Mouse (Mus musculus) layer of hippocampus, postnatal 14 days (tissue): ENCODE data around the gene Nat9. TPM values are rescaled to one million over a fixed set of nuclear protein-coding genes. Genes with fewer than 3 reads are reported as not detected.

ENCODE experiments used
- DNase-seq, 2 experiments: peaks; one replicate each; pipeline ENCODE4 v3.0.0; 2021 to 2022; ENCODE audit warnings: low spot score in 2 of 2, mixed read lengths in 1 of 2
- total RNA-seq, 2 experiments: library from RNA; stranded (reverse); gene quantifications; 2 replicates each; pipeline ENCODE4 v1.2.3; 2021

Gene Nat9
- total RNA-seq, 2 experiments from 2014 or later: 19.3 to 19.9 TPM

DNA sequence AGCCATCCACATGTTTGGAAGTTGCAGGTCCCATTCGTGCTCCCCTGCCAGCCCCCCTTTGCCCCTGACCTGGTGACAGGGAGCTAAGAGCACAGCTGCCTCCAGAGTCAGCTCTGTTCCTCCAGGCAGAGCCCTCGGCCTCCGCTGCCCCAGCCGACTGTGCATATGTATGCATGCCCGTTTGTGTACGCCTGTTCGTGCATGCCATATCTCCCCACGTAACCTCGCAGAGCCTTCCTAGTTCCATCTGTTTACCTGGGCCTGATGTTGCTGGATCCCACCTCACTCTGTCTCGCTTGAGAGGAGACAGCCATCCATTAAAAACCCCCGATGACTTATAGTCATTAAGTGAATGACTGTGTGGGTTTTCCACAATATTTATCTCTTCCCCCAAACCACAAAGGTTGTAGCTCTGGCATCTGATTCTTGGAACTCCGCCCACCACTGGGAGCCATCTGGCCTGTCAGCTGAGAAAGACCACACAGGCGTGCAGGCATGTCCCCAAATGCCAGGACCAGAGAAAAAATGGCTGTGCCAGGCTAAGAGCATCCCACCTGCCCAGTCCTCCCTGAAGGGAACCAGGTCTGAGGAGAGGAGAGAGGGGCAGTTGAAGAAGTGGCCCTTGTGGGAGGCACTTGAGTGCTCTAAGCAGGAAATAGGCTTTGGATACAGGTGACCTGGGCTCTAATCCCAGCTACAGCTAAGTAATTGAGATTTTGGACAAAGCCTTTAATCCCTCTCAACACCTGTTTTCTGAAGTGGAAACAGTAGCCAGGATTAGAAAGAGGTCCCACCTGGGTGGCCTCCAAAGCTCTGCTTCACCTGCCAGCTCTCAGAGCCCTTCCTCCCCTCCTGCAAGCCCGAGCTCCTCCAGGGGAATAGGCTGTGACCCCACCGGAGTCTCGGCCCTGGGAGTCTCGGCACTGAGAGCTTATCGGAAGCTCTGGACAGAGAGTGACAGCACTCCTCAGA is 30.1 kb upstream of the Nat9 start:
- DNase-seq: peak in 1 of 2 experiments; percentile 51

DNA sequence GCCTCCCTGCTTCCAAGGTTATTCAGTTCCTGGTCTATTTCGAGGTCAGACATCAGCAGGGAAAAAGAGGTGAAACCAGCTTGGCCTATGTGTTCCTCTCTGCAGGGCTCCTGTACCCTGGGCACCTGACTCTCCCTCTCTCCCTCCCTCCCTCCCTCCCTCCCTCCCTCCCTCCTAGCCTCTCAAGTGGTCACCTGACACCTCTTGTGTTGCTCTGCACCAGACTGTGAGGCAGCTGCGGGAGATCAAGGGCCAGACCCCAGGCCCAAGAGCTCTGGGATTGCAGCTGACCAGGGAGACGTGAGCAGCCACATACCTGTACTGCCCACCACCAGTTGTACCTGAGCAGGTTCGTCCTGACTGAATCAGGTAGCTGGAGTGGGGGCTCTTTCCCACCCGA is 27.5 kb upstream of the Nat9 start:
- DNase-seq: no peak

DNA sequence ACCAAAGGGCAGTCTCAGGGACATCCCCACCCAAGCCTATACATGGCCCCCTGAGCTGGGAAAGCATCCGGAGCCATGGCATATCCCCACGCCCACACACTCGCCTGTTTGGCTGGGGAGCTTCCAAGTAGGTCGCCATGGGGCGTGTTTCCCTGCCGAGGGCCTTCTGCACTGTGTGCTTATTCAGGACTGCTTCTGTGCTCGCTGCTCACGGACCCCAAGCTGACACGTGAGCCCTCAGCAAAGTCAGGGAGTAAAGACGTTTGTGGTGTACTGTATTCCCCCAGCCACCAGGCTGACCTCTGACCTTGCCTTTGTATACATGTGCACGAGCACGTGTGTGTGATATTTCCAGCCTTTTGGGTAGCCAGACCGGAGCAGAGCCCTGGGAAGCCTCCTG is 24.5 kb upstream of the Nat9 start:
- no peak for DNase-seq

DNA sequence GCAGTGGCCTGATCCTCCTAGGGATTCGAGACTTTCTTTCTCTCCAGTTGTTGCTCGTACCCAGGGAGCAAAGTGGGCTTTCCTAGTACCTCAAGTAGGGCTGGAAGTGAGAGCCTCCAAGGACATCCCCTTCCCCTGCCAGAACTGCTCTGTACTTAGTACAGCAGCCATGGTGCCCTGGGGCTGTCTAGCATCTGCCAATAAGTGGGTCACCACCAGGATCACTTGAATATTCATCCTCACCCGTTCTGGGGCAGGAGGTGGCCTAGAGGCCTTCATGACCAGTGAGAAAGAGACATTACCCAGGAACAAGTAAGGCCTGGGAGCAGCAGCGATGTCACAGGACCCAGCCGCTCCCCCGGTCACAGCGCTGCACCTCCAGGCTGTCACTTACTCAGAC is 22.3 kb upstream of the Nat9 start:
- no peak for DNase-seq

DNA sequence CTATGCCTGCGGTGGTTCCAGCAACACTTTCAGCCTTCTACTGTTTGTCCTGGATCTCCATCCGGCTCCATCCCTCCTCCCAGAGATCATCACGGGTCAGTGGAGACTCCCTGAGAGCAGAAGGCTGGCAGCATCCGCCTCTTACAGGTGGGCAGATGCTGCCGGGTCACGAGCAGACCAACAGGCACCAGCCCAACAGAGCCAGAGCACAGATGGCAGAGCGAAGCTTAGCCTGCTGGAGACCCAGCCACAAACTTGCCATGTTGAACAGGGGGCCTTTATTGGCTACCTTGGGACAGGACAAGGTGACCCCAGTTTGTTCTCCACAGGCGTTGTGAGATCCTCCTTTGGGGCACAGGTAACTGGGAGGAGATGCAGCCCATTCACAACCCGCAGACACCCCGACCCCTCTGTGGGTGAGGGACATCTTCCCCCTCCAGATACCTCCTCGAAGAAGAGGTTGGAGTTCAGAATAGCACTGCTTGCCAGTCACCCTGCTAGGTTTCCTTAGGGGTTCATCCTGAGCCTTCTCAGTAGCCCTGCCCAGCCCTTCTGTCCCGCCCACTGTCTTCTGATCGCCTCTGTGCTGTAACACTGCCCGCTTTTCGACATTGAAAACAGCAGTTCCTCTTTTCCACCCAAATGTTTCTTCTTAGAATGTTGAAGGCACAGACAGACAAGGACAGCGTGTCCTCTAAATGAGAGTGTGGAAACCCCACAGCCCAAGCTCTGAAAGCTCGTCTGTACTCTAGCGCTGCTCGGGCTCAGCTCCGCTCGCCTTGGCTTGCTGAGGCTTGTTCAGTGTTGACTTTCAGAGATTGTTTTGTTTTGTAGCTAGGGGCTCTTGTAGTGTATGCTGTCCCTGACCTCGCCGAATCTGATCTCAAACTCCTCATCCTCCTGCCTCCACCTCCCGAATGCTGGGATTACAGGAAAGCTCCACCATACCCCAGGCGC is 21.4 kb upstream of the Nat9 start:
- DNase-seq: no peak

DNA sequence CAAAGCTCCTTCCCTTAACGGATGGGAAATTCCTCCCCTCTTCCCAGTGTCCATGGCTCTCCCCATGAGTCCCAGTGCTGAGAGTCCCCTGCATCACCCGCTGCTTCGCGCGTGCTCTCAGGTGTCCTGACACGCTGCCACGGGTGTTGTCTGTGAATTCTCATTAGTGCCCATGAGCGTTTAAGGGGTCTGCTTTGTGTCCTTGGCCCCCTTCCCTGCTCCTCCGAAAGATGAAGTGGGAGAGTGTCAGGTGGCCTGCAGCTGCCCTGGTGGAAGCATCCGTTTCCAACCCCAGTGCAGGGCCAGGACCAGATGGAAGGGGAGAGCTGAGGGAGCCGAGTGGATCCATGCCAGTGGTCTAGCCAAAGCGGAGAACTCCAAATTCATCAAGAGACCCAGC is 20.5 kb upstream of the Nat9 start:
- no peak for DNase-seq

DNA sequence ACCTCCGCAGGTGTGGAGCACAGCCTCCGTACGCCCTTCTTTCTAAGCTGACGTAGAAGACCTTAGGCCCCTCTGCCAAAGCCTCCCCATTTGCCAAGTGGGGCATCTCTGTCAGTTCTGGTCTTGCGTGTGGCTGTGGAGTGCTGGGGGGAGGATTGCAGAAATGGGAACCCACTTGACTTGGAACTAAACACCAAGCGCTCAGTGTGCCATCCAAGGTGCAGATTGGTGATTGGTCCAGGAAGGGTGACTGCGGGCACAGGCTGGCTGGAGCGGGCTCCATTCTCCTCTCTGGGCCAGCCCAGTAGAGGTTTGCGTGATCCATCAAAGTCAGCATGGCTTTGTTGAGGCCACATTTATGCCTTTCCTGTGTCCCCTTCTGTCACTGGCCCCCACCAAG is 15.1 kb upstream of the Nat9 start:
- DNase-seq: no peak

DNA sequence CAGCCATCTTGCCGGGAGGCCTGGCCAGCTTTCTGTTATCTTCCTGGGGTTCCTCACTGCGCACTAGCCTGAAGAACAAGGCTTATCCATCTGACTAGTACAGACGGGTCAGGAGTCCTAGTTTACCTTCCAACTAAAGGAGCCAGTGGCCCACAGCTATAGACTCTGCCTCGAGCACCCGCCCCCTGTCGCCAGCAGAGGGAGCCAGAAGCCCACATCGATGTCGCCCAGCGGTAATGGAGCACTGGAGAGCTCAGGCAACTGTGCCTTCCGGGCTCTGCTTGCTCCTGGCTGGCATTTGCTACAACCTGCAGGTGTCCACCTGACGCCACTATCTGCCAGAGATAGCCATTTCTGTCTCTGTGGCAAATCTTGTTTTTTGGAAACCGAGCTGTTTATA is 14.7 kb upstream of the Nat9 start:
- DNase-seq: peak; percentile 80 to 87

DNA sequence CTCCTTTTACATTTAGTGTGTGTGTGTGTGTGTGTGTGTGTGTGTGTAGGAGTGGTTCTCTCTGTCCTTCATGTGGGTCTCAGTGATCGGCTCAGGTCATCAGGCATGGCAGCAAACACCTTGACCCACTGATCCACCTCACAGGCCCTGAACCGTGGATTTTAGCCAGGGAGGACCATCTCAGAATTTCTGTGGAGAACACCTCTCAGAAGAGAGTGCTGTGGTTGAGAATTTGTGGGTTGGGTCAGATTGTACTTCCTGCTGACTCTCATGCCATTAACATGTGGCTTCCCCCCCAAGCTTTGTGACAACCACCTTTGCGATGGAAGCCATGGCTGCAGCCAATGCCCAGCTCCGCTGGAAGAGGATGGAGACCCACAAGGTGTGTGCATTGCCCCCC is 12.9 kb upstream of the Nat9 start:
- no peak for DNase-seq

DNA sequence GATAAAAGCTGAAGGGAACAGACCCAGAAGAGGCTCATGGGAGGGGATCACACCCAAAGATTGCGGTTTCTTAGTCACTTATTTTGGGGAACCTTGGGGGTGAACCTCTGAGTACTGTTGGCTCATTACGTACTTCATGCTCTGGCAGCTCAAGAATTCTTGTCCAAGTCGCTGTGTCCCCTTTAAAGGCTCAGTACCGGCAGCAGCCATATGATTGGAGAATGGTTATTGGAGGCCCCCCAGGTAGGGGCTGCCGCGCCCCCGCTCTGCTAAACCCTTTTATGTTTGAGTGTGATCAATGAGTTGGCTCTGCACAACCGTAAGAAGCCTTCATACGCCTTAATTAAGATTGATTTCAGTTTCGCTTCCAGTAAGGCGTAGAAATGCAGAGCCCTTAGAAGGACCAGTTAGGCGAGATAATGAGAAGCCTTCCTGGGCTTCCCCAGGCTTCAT is 11.3 kb upstream of the Nat9 start:
- DNase-seq: no peak

DNA sequence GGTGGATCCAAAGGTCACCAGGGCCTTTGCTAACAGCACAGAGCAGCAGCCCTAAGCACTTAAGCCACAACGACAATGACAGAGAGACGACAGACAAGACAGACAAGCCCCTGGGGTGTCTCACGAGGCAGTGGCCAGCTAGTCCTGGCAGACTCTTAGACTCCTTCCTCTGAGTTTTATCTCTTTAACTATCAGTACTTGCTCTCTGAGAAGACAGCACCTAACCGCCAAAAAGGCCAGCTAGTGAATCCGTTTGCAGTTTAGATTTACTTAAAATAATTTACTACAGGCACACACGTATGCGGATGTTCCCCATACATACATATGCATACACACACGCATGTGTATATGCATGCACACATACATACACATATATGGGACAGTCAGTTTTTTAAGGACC is 9.9 kb upstream of the Nat9 start:
- DNase-seq: no peak

DNA sequence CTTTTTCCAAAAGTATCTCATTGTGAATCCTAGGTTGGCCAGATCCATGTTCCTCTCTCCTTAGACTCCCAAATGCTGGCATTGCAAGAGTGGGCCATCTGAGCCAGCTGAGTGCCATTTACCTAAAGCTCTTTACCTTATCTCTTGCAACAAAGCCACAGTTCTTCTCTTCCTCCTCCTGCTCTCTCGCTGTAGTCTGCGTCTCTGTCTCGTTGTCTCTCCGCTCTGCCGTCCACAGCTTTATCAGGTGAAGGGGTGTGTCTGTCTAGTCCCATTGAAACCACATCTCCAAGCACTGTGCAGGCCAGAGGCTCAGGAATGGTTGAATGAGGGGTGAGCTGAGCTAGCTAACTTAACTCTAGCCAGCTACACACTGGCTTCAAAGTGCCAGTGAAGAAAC is 8.3 kb upstream of the Nat9 start:
- no peak for DNase-seq

DNA sequence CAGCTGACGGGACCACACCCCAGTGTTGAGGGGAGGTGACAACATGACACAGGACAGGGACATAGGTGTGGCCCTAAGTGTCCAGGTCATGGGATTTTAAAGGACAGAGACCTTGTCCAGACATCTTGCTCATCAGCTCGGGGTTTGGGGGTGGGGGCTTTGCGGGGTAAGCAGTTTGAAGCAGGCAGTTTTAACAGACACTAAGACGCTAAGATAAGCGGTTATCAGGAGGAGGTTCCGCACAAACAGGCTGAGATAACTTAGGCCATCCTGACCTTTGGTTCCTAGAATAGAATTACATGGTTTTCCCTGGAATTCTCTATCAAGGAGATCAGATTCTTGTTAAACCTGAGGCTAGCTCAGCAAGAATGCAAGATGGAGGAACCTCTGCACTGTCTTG is 7.0 kb upstream of the Nat9 start:
- no peak for DNase-seq

DNA sequence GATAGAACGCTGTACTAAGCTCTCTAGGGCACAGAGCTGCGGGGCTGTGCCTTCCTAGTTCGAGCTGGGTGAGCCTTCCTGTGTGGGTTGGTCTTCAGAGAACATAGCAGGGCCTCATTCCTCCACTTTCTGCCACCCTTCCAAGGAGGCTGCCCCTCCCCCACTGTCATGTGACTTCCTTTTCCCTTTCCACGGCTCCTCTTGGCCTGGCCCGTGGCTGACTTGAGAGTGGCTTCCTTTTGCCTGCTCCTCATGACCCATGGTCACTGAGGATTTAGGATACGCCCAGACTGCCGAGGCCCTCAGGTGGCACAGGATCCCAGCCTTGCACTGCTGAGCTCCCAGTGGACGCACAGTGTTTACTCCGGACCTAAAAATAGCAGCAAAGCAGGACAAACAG is 4.5 kb upstream of the Nat9 start:
- no peak for DNase-seq

DNA sequence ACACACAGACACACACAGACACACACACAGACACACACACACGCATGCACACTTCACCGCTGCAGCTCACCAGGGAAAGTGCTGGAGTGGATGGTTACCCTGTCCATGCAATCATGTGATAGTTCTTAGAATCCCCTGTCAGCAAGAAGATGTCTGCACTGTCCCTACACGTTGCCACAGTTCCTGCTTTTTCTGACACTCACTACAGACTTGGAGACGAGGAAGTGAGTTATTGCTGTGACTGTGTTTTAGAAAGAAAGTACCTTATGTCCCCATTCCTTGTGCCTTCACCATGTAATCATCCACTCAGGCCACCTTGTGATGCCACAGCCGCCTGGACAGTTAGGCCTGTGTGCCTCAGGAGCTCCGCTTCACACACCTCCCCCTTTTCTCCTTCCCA is 1.6 kb upstream of the Nat9 start:
- no peak for DNase-seq

DNA sequence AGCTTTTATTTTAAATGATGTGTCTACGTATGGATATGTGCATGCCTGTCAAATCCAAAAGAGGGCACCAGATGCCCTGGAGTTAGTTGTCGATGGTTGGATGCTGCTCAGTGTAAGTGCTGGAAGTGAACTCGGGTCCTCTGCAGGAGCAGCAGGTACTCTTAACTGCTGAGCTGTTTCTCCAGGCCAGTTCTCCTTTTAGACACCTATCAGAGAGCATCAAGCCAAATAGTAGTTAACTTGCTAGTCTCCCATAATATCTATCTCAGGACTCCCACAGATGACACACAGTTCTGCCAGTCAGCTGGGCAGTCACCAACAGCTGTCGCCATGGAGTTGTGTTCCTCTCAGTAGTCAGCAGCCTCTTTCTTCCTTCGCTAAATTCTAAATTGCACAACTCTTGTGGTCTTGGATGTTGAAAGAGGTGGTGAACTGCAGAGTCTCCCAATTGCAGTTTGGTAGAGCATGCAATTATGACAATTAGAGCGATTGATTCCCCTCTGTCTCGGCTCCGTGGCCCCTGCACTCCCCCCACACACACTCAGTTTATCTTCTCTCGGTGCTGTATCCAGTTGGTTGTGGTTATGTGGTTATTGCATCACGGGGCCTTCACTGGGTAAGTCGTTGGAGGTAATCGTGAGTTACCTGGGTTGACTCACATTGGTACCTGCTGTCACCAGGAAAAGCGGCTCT is 1.0 kb upstream of the Nat9 start:
- no peak for DNase-seq

DNA sequence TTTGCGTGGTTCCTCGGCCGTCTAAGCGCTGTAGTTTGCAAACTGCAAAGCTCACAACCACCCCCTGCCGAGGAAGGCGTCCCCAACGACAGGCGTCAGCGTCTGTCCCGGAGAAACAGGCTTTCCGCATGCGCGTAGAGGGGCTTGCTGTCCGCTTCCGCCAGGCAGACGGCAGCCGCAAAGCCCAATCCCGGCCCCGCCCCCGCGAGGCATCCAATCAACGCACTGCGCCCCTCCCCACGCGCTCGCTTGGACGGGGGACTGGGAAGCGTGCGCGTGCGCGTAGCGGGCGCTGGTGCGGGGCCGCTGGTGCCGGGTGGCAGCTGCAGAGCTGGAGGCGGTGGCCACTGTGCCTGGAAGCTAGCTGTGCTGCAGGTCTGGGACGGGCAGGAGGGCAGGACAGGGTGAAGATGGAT is 427 bp downstream of the Nat9 start, which contains the start of gene Tmem104:
TSS of gene Tmem104 (plus strand) at position 264 of the 416 bp plus-strand sequence.
- peak; percentile 98 to 99 for DNase-seq

DNA sequence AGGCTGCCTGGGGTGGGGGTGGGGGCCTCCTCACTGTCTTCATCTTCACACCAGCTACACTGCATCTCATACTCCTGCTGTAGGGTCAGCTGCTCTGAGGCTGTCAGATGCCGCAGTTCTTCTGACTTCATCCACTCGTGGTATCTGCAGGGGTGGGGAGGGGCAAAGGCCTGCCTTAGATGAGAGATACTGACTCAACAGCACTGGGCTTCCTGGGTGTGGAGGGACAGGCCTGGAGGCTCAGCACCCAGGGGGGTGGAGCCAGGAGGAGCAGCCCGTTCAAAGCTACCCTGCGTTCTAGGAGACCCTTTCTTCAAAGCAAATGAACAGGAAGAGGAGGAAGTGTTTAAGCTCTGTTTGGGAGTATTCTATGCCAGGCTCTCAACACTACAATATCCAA is 2.7 kb downstream of the Nat9 start:
- no peak for DNase-seq

DNA sequence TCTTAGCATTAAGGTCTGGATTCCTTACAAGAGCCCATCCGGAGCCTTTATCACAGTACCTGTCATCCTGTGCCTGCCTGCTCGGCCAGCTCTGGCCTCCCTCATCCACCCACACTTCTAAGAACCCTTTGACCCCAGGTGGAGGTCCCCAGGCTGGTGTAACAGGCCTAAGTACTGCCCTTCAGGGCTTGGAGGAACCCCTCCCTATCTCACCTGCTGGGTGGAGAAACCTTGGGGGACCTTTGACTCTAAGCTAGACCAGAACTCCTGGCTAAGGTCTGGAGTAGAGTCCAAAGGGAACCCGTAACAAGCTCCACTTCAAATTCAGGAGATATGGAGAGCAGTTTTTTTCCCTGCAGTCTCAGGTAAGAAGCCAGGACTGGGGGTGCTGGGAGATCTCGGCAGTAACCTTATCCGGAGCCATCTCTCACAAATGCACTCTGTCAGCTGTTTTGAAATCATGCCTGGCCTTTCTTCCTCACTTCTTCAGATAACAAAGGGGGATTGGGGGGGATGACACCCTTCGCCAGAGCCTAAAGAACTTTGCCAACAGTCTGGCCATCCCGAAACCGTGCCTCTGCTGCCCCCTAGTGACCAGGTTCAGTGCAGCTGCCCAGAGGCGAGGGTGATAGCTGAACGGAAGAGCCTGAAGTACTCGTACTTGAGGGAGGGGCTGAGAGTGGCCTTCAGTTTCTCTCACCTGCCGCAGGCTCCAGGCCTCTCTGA is 5.6 kb downstream of the Nat9 start:
- DNase-seq: peak; percentile 75 to 78

DNA sequence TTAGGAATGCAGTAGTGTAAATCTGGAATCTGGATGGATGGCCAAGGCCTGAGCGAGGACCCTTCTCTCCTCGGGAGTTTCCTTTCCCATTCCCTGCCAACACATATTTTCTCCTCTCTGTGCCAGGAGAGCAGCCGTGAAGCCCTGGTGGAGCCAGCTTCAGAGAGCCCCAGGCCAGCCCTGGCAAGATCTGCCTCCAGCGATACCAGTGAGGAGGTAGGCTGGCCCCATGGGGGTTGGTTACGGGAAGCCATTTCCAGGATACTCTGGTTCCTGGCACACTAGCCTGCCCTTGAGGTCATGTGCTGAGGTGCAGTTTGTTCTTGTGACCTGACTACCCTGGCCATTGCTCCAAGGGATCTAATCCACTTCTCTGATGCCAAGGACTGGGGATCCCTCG is 7.8 kb downstream of the Nat9 start:
- DNase-seq: no peak
